Comparison of ENCODE assay signal across 25 mouse cellular contexts in genomic region chr5:91975758-91976157, GRCm38 (mm10). TPM values are rescaled to one million over a fixed set of nuclear protein-coding genes. Genes with fewer than 3 reads are reported as not detected.
A peak's percentile ranks its signal among the peaks of the same experiment; 100 is the strongest.
DNase-seq lines count a peak whose midpoint lies in the region; ATAC-seq and TF ChIP-seq lines count a peak whose summit lies in the region.
"Had no signal": no experiment of that assay in that cellular context is flagged by ENCODE, and none has a peak within 500 bp of the region (broad histone marks: within the 10 kb centered on the region; RNA-seq: fewer than 3 reads in every experiment).

No protein-coding gene starts in this region.

- no peak overlapping the region for H3K4me3 ChIP-seq in forebrain, postnatal 0 days (ENCODE audit: low read depth, low read length)
- H3K4me3 ChIP-seq: embryonic facial prominence, embryonic 10.5 days; embryonic facial prominence, embryonic 12.5 days; forebrain, embryonic 13.5 days; forebrain, embryonic 15.5 days had no signal

- no peak for TF ChIP-seq CTCF in forebrain, postnatal 0 days (IDR thresholded peaks at IDR 0.05; ENCODE audit: low read depth)

- 96% methylated on average over 9 of the region's 9 CpGs for WGBS in forebrain, postnatal 0 days

- H3K9ac ChIP-seq in forebrain, postnatal 0 days: no peak overlapping the region
- H3K9ac ChIP-seq: embryonic facial prominence, embryonic 12.5 days; forebrain, embryonic 13.5 days; forebrain, embryonic 15.5 days had no signal

- no peak overlapping the region for H3K4me2 ChIP-seq in forebrain, postnatal 0 days (ENCODE audit: low read depth)
- H3K4me2 ChIP-seq: embryonic facial prominence, embryonic 12.5 days; forebrain, embryonic 13.5 days; forebrain, embryonic 15.5 days had no signal

- H3K36me3 ChIP-seq in forebrain, postnatal 0 days (ENCODE audit: insufficient read depth): no peaks in the 10 kb centered on the region
- H3K36me3 ChIP-seq: embryonic facial prominence, embryonic 10.5 days; embryonic facial prominence, embryonic 12.5 days; forebrain, embryonic 15.5 days had no signal

- H3K9me3 ChIP-seq in forebrain, postnatal 0 days (ENCODE audit: low read length): no peaks in the 10 kb centered on the region
- H3K9me3 ChIP-seq: embryonic facial prominence, embryonic 10.5 days; embryonic facial prominence, embryonic 12.5 days; forebrain, embryonic 13.5 days; forebrain, embryonic 15.5 days had no signal

- no peaks in the 10 kb centered on the region for H3K4me1 ChIP-seq in forebrain, postnatal 0 days (ENCODE audit: insufficient read depth)
- H3K4me1 ChIP-seq: embryonic facial prominence, embryonic 10.5 days; embryonic facial prominence, embryonic 12.5 days; forebrain, embryonic 13.5 days; forebrain, embryonic 15.5 days had no signal

- DNase-seq in heart, adult 11 months: peak; percentile 37
- DNase-seq in heart, adult 8-10 months (ENCODE audit: low spot score): no peak
- peak; percentile 34 for DNase-seq in right cerebral cortex, adult 18-20 months
- no peak for DNase-seq in right cerebral cortex, postnatal 14 days
- peak; percentile 51 for DNase-seq in brain, adult 2 months (ENCODE audit: low read depth, low spot score)
- DNase-seq in forebrain, postnatal 0 days: no peak
- DNase-seq: adrenal gland, adult 8-10 months; adrenal gland, postnatal 14 days; adrenal gland, postnatal 36 days; cerebellum, adult 11 months; cerebellum, adult 18-20 months; cerebellum, adult 8-10 months; cerebellum, adult 9-11 months; cerebellum, postnatal 14 days had no signal

- no peak overlapping the region for H3K27ac ChIP-seq in forebrain, postnatal 0 days (ENCODE audit: low read depth, low read length)
- H3K27ac ChIP-seq: embryonic facial prominence, embryonic 10.5 days; embryonic facial prominence, embryonic 12.5 days; forebrain, embryonic 13.5 days; forebrain, embryonic 15.5 days had no signal

- ATAC-seq in forebrain, postnatal 0 days: no peak
- ATAC-seq: activated CD4-positive, CD25-positive, alpha-beta regulatory T cell, adult 4 months; forebrain, embryonic 13.5 days; forebrain, embryonic 15.5 days had no signal

- no peaks in the 10 kb centered on the region for H3K27me3 ChIP-seq in forebrain, postnatal 0 days (ENCODE audit: insufficient read depth, low read length)
- H3K27me3 ChIP-seq: embryonic facial prominence, embryonic 12.5 days; forebrain, embryonic 13.5 days; forebrain, embryonic 15.5 days had no signal

RNA-seq across cellular contexts. Expression of gene Odaph, which starts 11.5 kb away (rescaled TPM):
- total RNA-seq in heart, adult 8-10 months (2022): not detected
- total RNA-seq in forebrain, postnatal 0 days (2014; rRNA removed): 0.43 TPM in 1 of 2 replicates, not detected in the other
- 0.28 TPM in 1 of 2 replicates, not detected in the other for polyA plus RNA-seq in forebrain, postnatal 0 days (2015; fragmentation: Nextera tagmentation; extraction: Ambion mirVana)
- total RNA-seq: adrenal gland, adult 18-20 months; adrenal gland, adult 8-10 months; adrenal gland, postnatal 14 days; adrenal gland, postnatal 36 days had no signal
- polyA plus RNA-seq: activated CD4-positive, CD25-positive, alpha-beta regulatory T cell, adult 4 months; brain, embryonic 14.5 days; C2C12; cortical plate, adult 2 months; embryonic facial prominence, embryonic 10.5 days; embryonic facial prominence, embryonic 12.5 days; embryonic facial prominence, embryonic 14.5 days; forebrain, embryonic 11.5 days; forebrain, embryonic 13.5 days; forebrain, embryonic 15.5 days had no signal

RNA-seq across cellular contexts. Expression of gene Rchy1, which starts 12.9 kb away (rescaled TPM):
- total RNA-seq in heart, adult 8-10 months (2022): 10 to 100 TPM; 30.1 to 35.5 (median 32.2) TPM
- total RNA-seq in forebrain, postnatal 0 days (2014; rRNA removed): 39.9 and 40.0 TPM in 2 replicates
- 44.2 and 67.1 TPM in 2 replicates for polyA plus RNA-seq in forebrain, postnatal 0 days (2015; fragmentation: Nextera tagmentation; extraction: Ambion mirVana)

Comparison
In these comparisons a context has a peak if more than half of its experiments do, and no peak if none do; other contexts are left out.
1. DNase-seq: peak in heart, adult 11 months (single experiment), right cerebral cortex, adult 18-20 months (single experiment) and brain, adult 2 months (single experiment); none in heart, adult 8-10 months (single experiment), right cerebral cortex, postnatal 14 days (single experiment) and forebrain, postnatal 0 days (single experiment).